ENCODE assay signal across 8 mouse cellular contexts in genomic region chr12:111664144-111664634, GRCm38 (mm10). TPM values are rescaled to one million over a fixed set of nuclear protein-coding genes. Genes with fewer than 3 reads are reported as not detected.
DNase-seq lines count a peak whose midpoint lies in the region; ATAC-seq and TF ChIP-seq lines count a peak whose summit lies in the region.

No protein-coding gene starts in this region.

- peaks cover 19% of the 10 kb centered on the region for H3K4me1 ChIP-seq in embryonic fibroblast, embryonic 13.5 days (ENCODE audit: control insufficient read depth, insufficient read depth, low read length)
- H3K4me1 ChIP-seq in hindbrain, embryonic 13.5 days (replicated peaks) = peaks cover 19% of the 10 kb centered on the region
- H3K4me1 ChIP-seq in forebrain, embryonic 14.5 days (ENCODE audit: control insufficient read depth, insufficient read depth, low read length) = peaks cover 8% of the 10 kb centered on the region

- no peak for ATAC-seq in hindbrain, embryonic 13.5 days (ENCODE audit: low FRiP score)
- no peak for ATAC-seq in forebrain, embryonic 14.5 days

- no peaks in the 10 kb centered on the region for H3K27me3 ChIP-seq in hindbrain, embryonic 13.5 days
- H3K27me3 ChIP-seq in myocyte (ENCODE audit: control insufficient read depth, insufficient read depth, insufficient read length) = no peaks in the 10 kb centered on the region
- H3K27me3 ChIP-seq in forebrain, embryonic 14.5 days (replicated peaks; ENCODE audit: control insufficient read depth, insufficient read depth, low read length) = no peaks in the 10 kb centered on the region

- peak overlapping the region; percentile 11; the same call in 1 of the 2 replicates for H3K27ac ChIP-seq in embryonic fibroblast, embryonic 13.5 days (ENCODE audit: insufficient read depth, low read length)
- H3K27ac ChIP-seq in hindbrain, embryonic 13.5 days = peak overlapping the region; percentile 25; the same call in 1 of the 2 replicates
- no peak overlapping the region for H3K27ac ChIP-seq in forebrain, embryonic 14.5 days (ENCODE audit: low read depth, low read length)

- no peaks in the 10 kb centered on the region for H3K79me2 ChIP-seq in myocyte (ENCODE audit: control insufficient read depth, insufficient read depth)

- no peaks in the 10 kb centered on the region for H3K9me3 ChIP-seq in hindbrain, embryonic 13.5 days
- no peaks in the 10 kb centered on the region for H3K9me3 ChIP-seq in forebrain, embryonic 14.5 days (replicated peaks; ENCODE audit: control insufficient read depth, low read length)

- DNase-seq in kidney, postnatal 14 days = peak; percentile 68
- DNase-seq in kidney, adult 11 months = no peak
- no peak for DNase-seq in forebrain, embryonic 14.5 days (ENCODE audit: low spot score)
- DNase-seq in layer of hippocampus, postnatal 14 days (ENCODE audit: low spot score in 2 of 2) = no peak
- DNase-seq in thymus, postnatal 10 days (ENCODE audit: low spot score in 2 of 2) = no peak

- WGBS in hindbrain, embryonic 13.5 days = 58% methylated on average over 6 of the region's 6 CpGs
- WGBS in forebrain, embryonic 14.5 days = 54% methylated on average over 6 of the region's 6 CpGs

- no peak for TF ChIP-seq CTCF in embryonic fibroblast, embryonic 13.5 days (IDR thresholded peaks at IDR 0.05; ENCODE audit: borderline replicate concordance, insufficient read depth, low read length)

- no peak for TF ChIP-seq POLR2A in embryonic fibroblast, embryonic 13.5 days (IDR thresholded peaks at IDR 0.05; ENCODE audit: low read depth, low read length)
- TF ChIP-seq POLR2A in myocyte (IDR thresholded peaks at IDR 0.05; ENCODE audit: insufficient read length, low read depth) = no peak

- H3ac ChIP-seq in myocyte (ENCODE audit: control insufficient read depth, insufficient read length) = no peak overlapping the region

- peaks cover 51% of the 10 kb centered on the region for H3K36me3 ChIP-seq in hindbrain, embryonic 13.5 days
- H3K36me3 ChIP-seq in myocyte (ENCODE audit: control insufficient read depth, insufficient read depth) = no peaks in the 10 kb centered on the region
- H3K36me3 ChIP-seq in forebrain, embryonic 14.5 days (ENCODE audit: control insufficient read depth, insufficient read depth, low read length) = peaks cover 34% of the 10 kb centered on the region

- no peak overlapping the region for H3K4me3 ChIP-seq in embryonic fibroblast, embryonic 13.5 days (ENCODE audit: insufficient read depth, low read length)
- H3K4me3 ChIP-seq in hindbrain, embryonic 13.5 days = no peak overlapping the region
- H3K4me3 ChIP-seq in myocyte = no peak overlapping the region
- H3K4me3 ChIP-seq in forebrain, embryonic 14.5 days (ENCODE audit: low read depth, low read length) = no peak overlapping the region

- H3K9ac ChIP-seq in hindbrain, embryonic 13.5 days = no peak overlapping the region
- no peak overlapping the region for H3K9ac ChIP-seq in forebrain, embryonic 14.5 days (ENCODE audit: low read length)

- no peak overlapping the region for H3K4me2 ChIP-seq in hindbrain, embryonic 13.5 days
- peak overlapping the region; percentile 70 for H3K4me2 ChIP-seq in myocyte (ENCODE audit: low read depth)
- H3K4me2 ChIP-seq in forebrain, embryonic 14.5 days (ENCODE audit: low read length) = no peak overlapping the region

TF ChIP-seq in myocyte, 11 proteins besides CTCF, POLR2A, EP300 and RAD21:
- TF ChIP-seq TCF3 (IDR thresholded peaks at IDR 0.05; ENCODE audit: insufficient read length, low read depth) (peak; percentile 95), TCF12 (IDR thresholded peaks at IDR 0.05; ENCODE audit: insufficient read depth, poor library complexity, severe bottlenecking) (peak; percentile 98), E2F4 (IDR thresholded peaks at IDR 0.05; ENCODE audit: insufficient read depth) (no peak), SRF (IDR thresholded peaks at IDR 0.05; ENCODE audit: control insufficient read depth, insufficient read length, low read depth) (no peak), MYOD1 (IDR thresholded peaks at IDR 0.05; ENCODE audit: control insufficient read depth in 1 of 3, insufficient read length in 2 of 3, low read depth in 2 of 3) (peak; percentile 95 to 100 (median 100)), REST (IDR thresholded peaks at IDR 0.05; ENCODE audit: insufficient read depth, insufficient read length) (no peak), POLR2AphosphoS2 (IDR thresholded peaks at IDR 0.05; ENCODE audit: insufficient read length, low read depth) (peak; percentile 43), MYOG (IDR thresholded peaks at IDR 0.05; ENCODE audit: control insufficient read depth in 1 of 3, insufficient read depth in 1 of 3, insufficient read length in 2 of 3, low read depth in 2 of 3) (peak; percentile 93 to 99 (median 99)), MAX (IDR thresholded peaks at IDR 0.05; ENCODE audit: low read depth) (no peak), CEBPB (IDR thresholded peaks at IDR 0.05; ENCODE audit: insufficient read depth, poor library complexity, severe bottlenecking) (no peak), USF1 (IDR thresholded peaks at IDR 0.05; ENCODE audit: low read depth) (no peak)
TF ChIP-seq in myocyte: peak in this region for 5.

RNA-seq across cellular contexts. Expression of gene Ckb, which starts 7.9 kb away (rescaled TPM):
- 43.8 and 84.3 TPM in 2 replicates for polyA plus RNA-seq in embryonic fibroblast, embryonic 13.5 days (2011; ENCODE audit: insufficient read length, low read depth, missing spikeins)
- 1,675 and 1,703 TPM in 2 replicates for polyA plus RNA-seq in hindbrain, embryonic 13.5 days (2015; fragmentation: Nextera tagmentation; extraction: Ambion mirVana)
- 670 TPM for polyA plus RNA-seq in myocyte (2012; fragmentation: generic; extraction: Trizol)
- 1,532 and 1,552 TPM in 2 replicates for polyA plus RNA-seq in forebrain, embryonic 14.5 days (2014; fragmentation: Nextera tagmentation; extraction: Ambion mirVana)
- 1,000 to 10,000 TPM; 1,245 to 1,280 TPM for total RNA-seq in layer of hippocampus, postnatal 14 days (2021)

RNA-seq across cellular contexts. Expression of gene Trmt61a, which starts 13.7 kb away (rescaled TPM):
- 9.0 and 13.0 TPM in 2 replicates for polyA plus RNA-seq in embryonic fibroblast, embryonic 13.5 days (2011; ENCODE audit: insufficient read length, low read depth, missing spikeins)
- 8.6 and 9.3 TPM in 2 replicates for polyA plus RNA-seq in hindbrain, embryonic 13.5 days (2015; fragmentation: Nextera tagmentation; extraction: Ambion mirVana)
- polyA plus RNA-seq in myocyte (2012; fragmentation: generic; extraction: Trizol) = 17.7 TPM
- 5.8 and 7.8 TPM in 2 replicates for polyA plus RNA-seq in forebrain, embryonic 14.5 days (2014; fragmentation: Nextera tagmentation; extraction: Ambion mirVana)
- total RNA-seq in layer of hippocampus, postnatal 14 days (2021) = 10 to 100 TPM; 15.6 to 17.5 TPM

RNA-seq across cellular contexts. Expression of gene Bag5, which starts 48.9 kb away (rescaled TPM):
- 29.3 and 35.9 TPM in 2 replicates for polyA plus RNA-seq in embryonic fibroblast, embryonic 13.5 days (2011; ENCODE audit: insufficient read length, low read depth, missing spikeins)
- polyA plus RNA-seq in hindbrain, embryonic 13.5 days (2015; fragmentation: Nextera tagmentation; extraction: Ambion mirVana) = 65.3 and 67.9 TPM in 2 replicates
- 20.3 TPM for polyA plus RNA-seq in myocyte (2012; fragmentation: generic; extraction: Trizol)
- polyA plus RNA-seq in forebrain, embryonic 14.5 days (2014; fragmentation: Nextera tagmentation; extraction: Ambion mirVana) = 60.4 and 65.8 TPM in 2 replicates
- total RNA-seq in layer of hippocampus, postnatal 14 days (2021) = 10 to 100 TPM; 42.0 to 44.4 TPM

RNA-seq across cellular contexts. Expression of gene Apopt1, which starts 48.9 kb away (rescaled TPM):
- polyA plus RNA-seq in embryonic fibroblast, embryonic 13.5 days (2011; ENCODE audit: insufficient read length, low read depth, missing spikeins) = 29.9 and 38.2 TPM in 2 replicates
- 55.1 and 62.1 TPM in 2 replicates for polyA plus RNA-seq in hindbrain, embryonic 13.5 days (2015; fragmentation: Nextera tagmentation; extraction: Ambion mirVana)
- polyA plus RNA-seq in myocyte (2012; fragmentation: generic; extraction: Trizol) = 54.6 TPM
- 47.1 and 50.8 TPM in 2 replicates for polyA plus RNA-seq in forebrain, embryonic 14.5 days (2014; fragmentation: Nextera tagmentation; extraction: Ambion mirVana)
- 10 to 100 TPM; 38.5 to 40.0 TPM for total RNA-seq in layer of hippocampus, postnatal 14 days (2021)
